Mouse (Mus musculus) embryonic fibroblast, embryonic 13.5 days (primary cell): ENCODE results near the gene Oaz2.

Experiments used
- CTCF ChIP-seq: IDR thresholded peaks from 2 replicates; pipeline ENCODE4 v1.5.1; 2011; ENCODE audit warnings: mild to moderate bottlenecking, control low read depth, low read length, moderate library complexity, borderline replicate concordance; ENCODE audit not compliant: insufficient read depth
- POLR2A ChIP-seq: IDR thresholded peaks from 2 replicates; pipeline ENCODE4 v1.6.1; 2011; ENCODE audit warnings: low read depth, mild to moderate bottlenecking, control low read depth, low read length, moderate library complexity

GRCm38 (mm10) chr9:65679181-65679761 lies 11.5 kb downstream of the Oaz2 start:
- TF ChIP-seq CTCF: no peak
- no peak for TF ChIP-seq POLR2A
